Mouse (Mus musculus) heart, adult 11 months (tissue): ENCODE measurements around the gene Crocc2.

Experiments
- DNase-seq: peaks from one replicate; pipeline ENCODE4 v3.0.0; 2022

Crocc2 gene

GRCm38 (mm10) chr1:93217530-93217929 is 49.0 kb downstream of the Crocc2 start:
- no peak for DNase-seq

GRCm38 (mm10) chr1:93220776-93221175 is 52.3 kb downstream of the Crocc2 start:
- DNase-seq: no peak

GRCm38 (mm10) chr1:93223972-93224371 is 55.4 kb downstream of the Crocc2 start:
- DNase-seq: no peak

GRCm38 (mm10) chr1:93225226-93225625 is 56.7 kb downstream of the Crocc2 start:
- DNase-seq: no peak

- no peak for DNase-seq
Observed at GRCm38 (mm10) chr1:93225731-93226520, 57.4 kb downstream of the Crocc2 start.

- no peak for DNase-seq
Observed at GRCm38 (mm10) chr1:93227303-93227975, 58.9 kb downstream of the Crocc2 start.

- no peak for DNase-seq
Observed at GRCm38 (mm10) chr1:93227976-93228365, 59.4 kb downstream of the Crocc2 start.

- DNase-seq: peak; percentile 94
Observed at GRCm38 (mm10) chr1:93229221-93229620, 60.7 kb downstream of the Crocc2 start.

- DNase-seq: no peak
Observed at GRCm38 (mm10) chr1:93229626-93230025, 61.1 kb downstream of the Crocc2 start.

GRCm38 (mm10) chr1:93235576-93236544 is 67.3 kb downstream of the Crocc2 start, which contains the start of gene Sned1:
TSS of gene Sned1 (plus strand) at chr1:93235841.
- peak; percentile 99 for DNase-seq

GRCm38 (mm10) chr1:93236545-93236924 is 68.0 kb downstream of the Crocc2 start:
- DNase-seq: peak; percentile 94

GRCm38 (mm10) chr1:93237676-93238075 is 69.2 kb downstream of the Crocc2 start:
- DNase-seq: no peak

GRCm38 (mm10) chr1:93238201-93238600 is 69.7 kb downstream of the Crocc2 start:
- no peak for DNase-seq

- DNase-seq: peak; percentile 94
Observed at GRCm38 (mm10) chr1:93245936-93246335, 77.4 kb downstream of the Crocc2 start.

GRCm38 (mm10) chr1:93252586-93252985 is 84.1 kb downstream of the Crocc2 start:
- peak; percentile 93 for DNase-seq

GRCm38 (mm10) chr1:93255761-93256160 is 87.2 kb downstream of the Crocc2 start:
- peak; percentile 91 for DNase-seq

- no peak for DNase-seq
Observed at GRCm38 (mm10) chr1:93257560-93257959, 89.0 kb downstream of the Crocc2 start.

- peak; percentile 88 for DNase-seq
Observed at GRCm38 (mm10) chr1:93267207-93267606, 98.7 kb downstream of the Crocc2 start.

GRCm38 (mm10) chr1:93268246-93268645 is 99.7 kb downstream of the Crocc2 start:
- DNase-seq: peak; percentile 58

GRCm38 (mm10) chr1:93270516-93271240 is 102.2 kb downstream of the Crocc2 start:
- peak; percentile 85 for DNase-seq

- DNase-seq: peak; percentile 79
Observed at GRCm38 (mm10) chr1:93271751-93272150, 103.2 kb downstream of the Crocc2 start.

- DNase-seq: peak; percentile 83
Observed at GRCm38 (mm10) chr1:93272409-93272821, 103.9 kb downstream of the Crocc2 start.
